Mouse (Mus musculus): ENCODE measurements around the gene Aacs.

The Aacs gene

GRCm38 (mm10) chr5:125465701-125466106 lies 9.9 kb upstream of the Aacs start:
- DNase-seq (ENCODE audit: low read depth), result peak; percentile 98

GRCm38 (mm10) chr5:125466483-125466882 lies 9.1 kb upstream of the Aacs start:
- no peak for DNase-seq (ENCODE audit: low read depth)

GRCm38 (mm10) chr5:125467261-125467660 lies 8.4 kb upstream of the Aacs start:
- no peak for DNase-seq (ENCODE audit: low read depth)

GRCm38 (mm10) chr5:125470713-125471112 lies 4.9 kb upstream of the Aacs start:
- no peak for DNase-seq (ENCODE audit: low read depth)

- DNase-seq (ENCODE audit: low read depth), result no peak
Measured at GRCm38 (mm10) chr5:125472796-125473475, 2.7 kb upstream of the Aacs start.

- no peak for DNase-seq (ENCODE audit: low read depth)
Measured at GRCm38 (mm10) chr5:125475030-125475429, 584 bp upstream of the Aacs start.

- DNase-seq (ENCODE audit: low read depth), result peak; percentile 70
Measured at GRCm38 (mm10) chr5:125476286-125476625, 642 bp downstream of the Aacs start.

- DNase-seq (ENCODE audit: low read depth), result no peak
Measured at GRCm38 (mm10) chr5:125476799-125477198, 1.2 kb downstream of the Aacs start.

GRCm38 (mm10) chr5:125477533-125477932 lies 1.9 kb downstream of the Aacs start:
- peak; percentile 31 for DNase-seq (ENCODE audit: low read depth)

- DNase-seq (ENCODE audit: low read depth), result no peak
Measured at GRCm38 (mm10) chr5:125478037-125478436, 2.4 kb downstream of the Aacs start.

GRCm38 (mm10) chr5:125479376-125479775 lies 3.8 kb downstream of the Aacs start:
- no peak for DNase-seq (ENCODE audit: low read depth)

GRCm38 (mm10) chr5:125480434-125481231 lies 5.0 kb downstream of the Aacs start:
- DNase-seq (ENCODE audit: low read depth), result no peak

- no peak for DNase-seq (ENCODE audit: low read depth)
Measured at GRCm38 (mm10) chr5:125482474-125482873, 6.9 kb downstream of the Aacs start.

- no peak for DNase-seq (ENCODE audit: low read depth)
Measured at GRCm38 (mm10) chr5:125483712-125484611, 8.3 kb downstream of the Aacs start.

GRCm38 (mm10) chr5:125485031-125485778 lies 9.6 kb downstream of the Aacs start:
- no peak for DNase-seq (ENCODE audit: low read depth)

GRCm38 (mm10) chr5:125486088-125486487 lies 10.5 kb downstream of the Aacs start:
- DNase-seq (ENCODE audit: low read depth), result peak; percentile 69

- no peak for DNase-seq (ENCODE audit: low read depth)
Measured at GRCm38 (mm10) chr5:125487375-125488115, 11.9 kb downstream of the Aacs start.

- DNase-seq (ENCODE audit: low read depth), result peak; percentile 72
Measured at GRCm38 (mm10) chr5:125488116-125488455, 12.5 kb downstream of the Aacs start.

GRCm38 (mm10) chr5:125488953-125489352 lies 13.3 kb downstream of the Aacs start:
- peak; percentile 43 for DNase-seq (ENCODE audit: low read depth)

- DNase-seq (ENCODE audit: low read depth), result no peak
Measured at GRCm38 (mm10) chr5:125491107-125491506, 15.5 kb downstream of the Aacs start.

Data from NIH3T3 (cell line).